Mouse (Mus musculus): ENCODE results near the gene Flnc. TPM values are rescaled to one million over a fixed set of nuclear protein-coding genes. Genes with fewer than 3 reads are reported as not detected.
"Not testable (repeated sequence)": the region's sequence is repeated elsewhere in the genome, so short reads cannot be mapped to it uniquely, and the experiment has no call there.

The Flnc gene
- polyA plus RNA-seq (2015; fragmentation: Nextera tagmentation; extraction: Ambion mirVana): 12.1 and 13.6 TPM in 2 replicates

DNA sequence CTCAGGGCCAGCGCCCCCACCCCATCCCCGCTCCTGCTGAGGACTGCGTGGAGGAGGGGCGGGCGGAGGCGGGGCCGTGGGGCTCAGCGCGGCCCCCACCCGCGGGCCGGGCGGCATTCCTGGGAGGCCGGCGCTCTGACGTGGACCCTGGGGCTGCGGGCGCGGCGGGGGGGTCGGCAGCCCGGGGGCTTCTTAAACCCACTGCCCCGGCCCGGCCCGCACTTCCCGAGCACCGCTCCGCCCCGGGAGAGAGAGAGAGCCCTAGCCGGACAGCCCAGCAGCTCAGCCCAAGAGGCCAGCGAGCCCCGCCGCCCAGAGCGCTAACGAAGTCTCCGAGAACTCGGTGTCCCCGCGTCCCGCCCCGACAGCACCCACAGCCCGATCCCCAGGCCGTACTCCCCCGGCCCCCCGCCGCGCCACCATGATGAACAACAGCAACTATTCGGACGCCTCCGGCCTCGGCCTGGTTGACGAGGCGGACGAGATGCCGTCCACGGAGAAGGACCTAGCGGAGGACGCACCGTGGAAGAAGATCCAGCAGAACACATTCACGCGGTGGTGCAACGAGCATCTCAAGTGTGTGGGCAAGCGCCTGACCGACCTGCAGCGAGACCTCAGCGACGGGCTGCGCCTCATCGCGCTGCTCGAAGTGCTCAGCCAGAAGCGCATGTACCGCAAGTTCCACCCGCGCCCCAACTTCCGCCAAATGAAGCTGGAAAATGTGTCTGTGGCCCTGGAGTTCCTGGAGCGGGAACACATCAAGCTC lies at the start of gene Flnc:
Gene Flnc, plus strand, starts transcription at position 219 of the 766 bp plus-strand sequence.
- Histone ChIP-seq H3K4me1 (peaks cover 4% of the 10 kb centered on the region; the same call in 1 of the 2 replicates), H3K27ac (peak within 1 kb of the TSS; percentile 92)
- under 1% methylated on average over 66 of the region's 77 CpGs for WGBS

DNA sequence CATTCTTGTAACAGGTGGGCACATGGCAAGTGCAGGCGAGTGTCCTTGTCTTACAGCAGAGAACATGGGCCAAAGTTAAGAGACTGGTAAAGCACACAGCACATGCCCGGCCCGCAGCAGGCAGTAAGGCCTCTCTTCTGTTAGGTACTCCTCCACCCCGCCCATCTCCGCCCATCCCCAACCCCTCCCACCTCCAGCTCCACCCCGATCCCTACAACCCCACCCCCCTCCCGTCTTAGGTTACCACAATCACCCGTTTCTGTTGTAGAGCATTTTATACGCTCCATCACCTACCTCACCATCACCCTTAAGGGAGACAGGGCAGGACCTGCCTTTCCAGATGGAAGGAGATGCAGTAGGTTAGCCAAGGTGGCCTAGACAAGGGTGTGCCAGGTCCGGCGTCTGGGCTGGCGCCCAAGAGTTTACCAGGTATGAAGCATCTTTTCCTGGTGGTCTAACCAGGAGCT lies 45.0 kb upstream of the Flnc start, which contains the start of gene Opn1sw:
Gene Opn1sw, minus strand, starts transcription at position 417 of the 467 bp plus-strand sequence.
- peak within 1 kb of the TSS; percentile 58 for H3K4me2 ChIP-seq
- H3K36me3 ChIP-seq: no peaks in the 10 kb centered on the region
- H3K27me3 ChIP-seq (replicated peaks): no peaks in the 10 kb centered on the region
- WGBS: 4% methylated on average over 12 of the region's 12 CpGs
- ATAC-seq (ENCODE audit: insufficient read depth, low FRiP score, low read depth): peak; percentile 67; the same call in 1 of the 2 replicates
- no peak within 1 kb of the TSS for H3K9ac ChIP-seq
- no peaks in the 10 kb centered on the region for H3K9me3 ChIP-seq
- H3K4me1 ChIP-seq: peaks cover 7% of the 10 kb centered on the region; the same call in 1 of the 2 replicates
- peak within 1 kb of the TSS; percentile 80 for H3K27ac ChIP-seq
- H3K4me3 ChIP-seq (replicated peaks): peak within 1 kb of the TSS; percentile 42

More for the DNA sequence above, at the start of gene Flnc:
- peak within 1 kb of the TSS; percentile 61 for H3K4me3 ChIP-seq (replicated peaks)
- H3K9ac ChIP-seq: peak within 1 kb of the TSS; percentile 68
- peak within 1 kb of the TSS; percentile 77 for H3K4me2 ChIP-seq
- H3K27me3 ChIP-seq (replicated peaks): 0 out of 2 replicates have a peak, but pooled peaks cover 18% of the 10 kb centered on the region
- H3K9me3 ChIP-seq: no peaks in the 10 kb centered on the region
- ATAC-seq (ENCODE audit: insufficient read depth, low FRiP score, low read depth): peak; percentile 25; the same call in 1 of the 2 replicates
- 0 out of 2 replicates have a peak, but pooled peaks cover 3% of the 10 kb centered on the region for H3K36me3 ChIP-seq

DNA sequence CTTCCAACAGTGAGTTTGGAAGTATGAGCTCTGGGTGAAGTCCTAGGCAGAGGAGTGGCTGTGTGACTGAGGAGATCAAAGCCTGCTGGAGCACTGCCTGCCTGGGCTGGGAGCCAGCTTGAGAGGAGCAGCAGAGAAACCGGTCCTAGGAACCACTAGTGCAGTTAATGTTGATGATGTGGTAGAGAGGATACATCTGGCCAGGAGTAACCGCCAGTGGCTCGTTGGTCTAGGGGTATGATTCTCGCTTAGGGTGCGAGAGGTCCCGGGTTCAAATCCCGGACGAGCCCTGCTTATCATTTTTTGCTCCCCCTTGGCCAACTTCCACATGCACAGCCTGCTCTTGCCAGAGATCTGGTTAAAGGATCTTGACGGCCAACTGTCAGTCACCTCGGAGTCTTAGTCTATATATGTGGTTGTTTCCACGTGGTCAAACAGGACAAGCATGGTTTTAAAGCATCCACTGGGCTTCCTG lies 44.4 kb upstream of the Flnc start:
- Histone ChIP-seq H3K4me3 (replicated peaks) (peak overlapping the region; percentile 42), H3K27ac (peak overlapping the region; percentile 80), H3K4me1 (peaks cover 7% of the 10 kb centered on the region; the same call in 1 of the 2 replicates), H3K27me3 (replicated peaks) (no peaks in the 10 kb centered on the region), H3K9ac (no peak overlapping the region), H3K4me2 (peak overlapping the region; percentile 58), H3K9me3 (no peaks in the 10 kb centered on the region), H3K36me3 (no peaks in the 10 kb centered on the region)
- WGBS: 14% methylated on average over 11 of the region's 11 CpGs
- peak; percentile 88 for ATAC-seq (ENCODE audit: insufficient read depth, low FRiP score, low read depth)

DNA sequence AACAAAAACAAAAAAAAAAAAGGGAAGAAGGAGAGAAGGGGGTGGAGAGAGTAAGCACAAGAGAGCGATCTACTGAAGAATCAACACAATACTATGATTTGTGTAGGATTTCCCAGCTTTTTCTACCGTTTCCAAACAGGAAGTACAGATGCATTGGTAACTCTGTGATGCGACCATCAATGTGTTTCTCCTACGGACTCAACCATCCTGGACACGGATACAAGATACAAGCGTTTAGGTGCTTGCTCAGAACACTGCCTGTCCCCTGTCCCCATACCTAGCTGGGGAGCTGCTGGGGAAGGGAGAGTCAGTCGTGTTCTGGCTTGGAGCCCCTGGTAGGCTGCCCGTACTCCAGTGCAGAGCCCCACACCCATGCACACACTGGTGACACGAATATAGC lies 43.6 kb upstream of the Flnc start:
- Histone ChIP-seq H3K9me3 (no peaks in the 10 kb centered on the region), H3K36me3 (no peaks in the 10 kb centered on the region)
- no peak for ATAC-seq (ENCODE audit: insufficient read depth, low FRiP score, low read depth)

DNA sequence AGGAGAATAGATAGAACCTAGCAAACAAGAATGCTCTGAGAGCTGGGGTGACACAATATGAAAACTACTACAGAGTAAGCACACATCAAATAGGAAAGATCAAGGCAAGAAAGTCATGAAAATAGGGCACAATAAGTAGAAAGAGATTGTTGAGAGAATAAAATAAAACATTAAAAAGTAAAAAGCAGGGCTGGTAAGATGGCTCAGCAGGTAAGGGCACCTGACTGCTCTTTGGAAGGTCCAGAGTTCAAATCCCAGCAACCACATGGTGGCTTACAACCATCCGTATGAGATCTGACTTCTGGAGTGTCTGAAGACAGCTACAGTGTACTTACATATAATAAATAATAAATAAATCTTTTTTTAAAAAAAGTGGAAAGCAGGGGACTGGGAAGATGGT lies 42.6 kb upstream of the Flnc start:
- not testable (repeated sequence) for H3K4me3 ChIP-seq (replicated peaks); H3K27ac ChIP-seq; H3K36me3 ChIP-seq; H3K4me1 ChIP-seq; H3K27me3 ChIP-seq (replicated peaks); H3K9ac ChIP-seq; H3K9me3 ChIP-seq; H3K4me2 ChIP-seq; ATAC-seq (ENCODE audit: insufficient read depth, low FRiP score, low read depth)
- 74% methylated on average over 1 of the region's 1 CpGs for WGBS

More for the DNA sequence above, 43.6 kb upstream of the Flnc start:
- 55% methylated on average over 9 of the region's 9 CpGs for WGBS
- Histone ChIP-seq H3K27me3 (replicated peaks) (no peaks in the 10 kb centered on the region), H3K27ac (no peak overlapping the region), H3K4me3 (replicated peaks) (no peak overlapping the region), H3K4me2 (no peak overlapping the region), H3K4me1 (peaks cover 7% of the 10 kb centered on the region; the same call in 1 of the 2 replicates), H3K9ac (no peak overlapping the region)

DNA sequence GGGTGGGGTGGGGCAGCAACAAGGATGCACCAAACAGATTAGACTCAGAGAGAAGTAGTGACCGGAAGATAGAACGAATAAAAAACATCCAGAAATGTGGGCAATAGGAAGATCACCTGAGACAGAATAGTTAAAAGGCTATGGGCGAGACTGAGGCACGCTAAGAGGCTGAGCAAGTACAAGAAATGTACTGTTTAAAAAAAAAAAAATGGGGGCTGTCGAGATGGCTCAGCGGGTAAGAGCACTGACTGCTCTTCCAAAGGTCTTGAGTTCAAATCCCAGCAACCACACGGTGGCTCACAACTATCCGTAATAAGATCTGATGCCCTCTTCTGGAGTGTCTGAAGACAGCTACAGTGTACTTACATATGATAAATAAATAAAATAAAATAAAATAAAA lies 41.8 kb upstream of the Flnc start:
- not testable (repeated sequence) for H3K4me3 ChIP-seq (replicated peaks); H3K9ac ChIP-seq; H3K9me3 ChIP-seq; ATAC-seq (ENCODE audit: insufficient read depth, low FRiP score, low read depth); H3K4me2 ChIP-seq; H3K36me3 ChIP-seq; H3K27ac ChIP-seq
- WGBS: 66% methylated on average over 8 of the region's 8 CpGs
- Histone ChIP-seq H3K27me3 (replicated peaks) (0 out of 2 replicates have a peak, but pooled peaks cover 11% of the 10 kb centered on the region), H3K4me1 (peaks cover 12% of the 10 kb centered on the region; the same call in 1 of the 2 replicates)

DNA sequence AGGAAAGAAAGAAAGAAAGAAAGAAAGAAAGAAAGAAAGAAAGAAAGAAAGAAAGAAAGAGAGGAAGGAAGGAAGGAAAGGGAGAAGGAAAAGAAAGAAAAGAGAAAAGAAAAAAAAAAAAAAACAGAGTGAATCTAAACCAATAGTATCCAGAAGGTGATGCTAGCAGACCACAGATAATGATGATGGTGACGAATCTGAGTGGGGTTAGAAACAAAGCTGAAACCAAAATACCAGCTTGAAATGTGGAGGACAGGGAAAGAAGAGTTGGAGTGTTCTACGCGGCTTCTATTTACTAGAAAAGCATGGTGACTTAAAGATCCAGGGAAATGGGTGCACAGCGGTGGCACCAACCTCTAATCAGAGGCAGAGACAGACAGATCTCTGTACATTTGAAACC lies 41.3 kb upstream of the Flnc start:
- Histone ChIP-seq H3K36me3 (no peaks in the 10 kb centered on the region), H3K4me1 (peaks cover 12% of the 10 kb centered on the region; the same call in 1 of the 2 replicates), H3K4me2 (no peak overlapping the region), H3K9me3 (no peaks in the 10 kb centered on the region), H3K27ac (no peak overlapping the region), H3K4me3 (replicated peaks) (no peak overlapping the region), H3K27me3 (replicated peaks) (0 out of 2 replicates have a peak, but pooled peaks cover 11% of the 10 kb centered on the region), H3K9ac (no peak overlapping the region)
- WGBS: 64% methylated on average over 4 of the region's 4 CpGs
- ATAC-seq (ENCODE audit: insufficient read depth, low FRiP score, low read depth): no peak

DNA sequence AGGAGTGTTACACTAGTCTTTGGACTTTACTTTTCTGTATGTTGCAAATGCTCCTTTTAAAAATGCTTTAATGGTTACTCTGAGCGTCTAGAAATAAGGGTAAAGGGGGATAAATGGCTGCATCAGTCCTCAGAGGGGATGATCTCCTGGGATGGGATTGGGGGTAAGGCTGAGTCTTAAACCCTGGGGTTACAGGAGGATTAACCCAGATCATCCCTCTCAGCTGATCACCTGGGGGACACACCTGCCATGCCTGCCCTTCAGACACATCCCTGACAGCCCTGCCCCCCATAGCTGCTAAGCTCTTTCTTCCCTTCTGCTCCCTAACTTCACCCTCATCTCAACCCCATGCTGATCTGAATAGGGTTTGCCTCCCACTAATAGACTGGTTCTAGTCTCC lies 38.8 kb upstream of the Flnc start:
- 64% methylated on average over 1 of the region's 1 CpGs for WGBS
- H3K36me3 ChIP-seq: no peaks in the 10 kb centered on the region

DNA sequence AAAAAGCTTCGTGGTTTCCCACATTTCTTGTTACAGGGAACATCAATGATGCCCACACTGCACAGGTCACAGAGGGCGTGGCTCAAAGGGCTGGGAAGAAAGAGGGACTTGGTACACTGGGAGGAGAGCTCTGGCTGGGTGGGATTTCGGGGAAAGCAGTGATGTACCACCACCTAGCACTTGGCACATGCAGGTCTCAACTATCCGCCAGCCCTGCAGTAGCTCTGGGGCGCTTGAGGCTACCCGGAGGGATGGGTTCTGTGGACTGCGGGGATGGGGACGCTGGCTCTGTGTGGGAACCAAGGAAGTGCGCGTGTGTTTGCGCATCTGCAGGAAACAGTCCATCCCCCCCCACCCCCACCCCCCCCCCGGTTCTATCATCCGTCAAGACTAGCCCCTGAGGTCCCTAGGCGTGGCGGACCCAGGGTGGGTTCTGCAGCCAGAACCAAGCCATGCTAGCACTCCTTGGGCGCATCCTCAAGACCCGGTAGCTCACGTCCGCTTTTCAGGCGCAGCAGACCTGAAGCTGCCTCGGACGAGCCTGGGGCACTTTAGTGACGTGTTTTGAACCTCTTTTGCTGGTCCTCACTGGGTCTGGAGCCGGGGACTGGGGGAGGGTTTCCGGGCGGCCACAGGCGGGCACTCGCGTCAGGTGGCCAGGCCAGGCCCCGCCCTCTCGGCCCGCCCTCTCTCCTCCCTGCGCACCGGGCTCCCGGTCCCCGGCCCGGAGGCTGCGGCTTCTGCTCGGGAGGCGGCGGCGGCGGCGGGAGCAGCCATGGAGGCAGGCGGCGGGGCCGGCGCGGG lies 36.9 kb upstream of the Flnc start, which contains the start of gene Ccdc136:
Gene Ccdc136, plus strand, starts transcription at position 400 of the 804 bp plus-strand sequence.
- Histone ChIP-seq H3K9ac (peak within 1 kb of the TSS; percentile 10), H3K36me3 (no peaks in the 10 kb centered on the region), H3K4me2 (peak within 1 kb of the TSS; percentile 93), H3K27ac (peak within 1 kb of the TSS; percentile 70), H3K4me1 (peaks cover 10% of the 10 kb centered on the region), H3K4me3 (replicated peaks) (peak within 1 kb of the TSS; percentile 61), H3K27me3 (replicated peaks) (0 out of 2 replicates have a peak, but pooled peaks cover 11% of the 10 kb centered on the region), H3K9me3 (no peaks in the 10 kb centered on the region)
- ATAC-seq (ENCODE audit: insufficient read depth, low FRiP score, low read depth): peak; percentile 91
- WGBS: under 1% methylated on average over 49 of the region's 49 CpGs

More for the DNA sequence above, 38.8 kb upstream of the Flnc start:
- Histone ChIP-seq H3K4me2 (no peak overlapping the region), H3K9me3 (no peaks in the 10 kb centered on the region), H3K27me3 (replicated peaks) (0 out of 2 replicates have a peak, but pooled peaks cover 11% of the 10 kb centered on the region), H3K4me3 (replicated peaks) (no peak overlapping the region), H3K4me1 (peaks cover 10% of the 10 kb centered on the region), H3K9ac (no peak overlapping the region), H3K27ac (no peak overlapping the region)
- no peak for ATAC-seq (ENCODE audit: insufficient read depth, low FRiP score, low read depth)

DNA sequence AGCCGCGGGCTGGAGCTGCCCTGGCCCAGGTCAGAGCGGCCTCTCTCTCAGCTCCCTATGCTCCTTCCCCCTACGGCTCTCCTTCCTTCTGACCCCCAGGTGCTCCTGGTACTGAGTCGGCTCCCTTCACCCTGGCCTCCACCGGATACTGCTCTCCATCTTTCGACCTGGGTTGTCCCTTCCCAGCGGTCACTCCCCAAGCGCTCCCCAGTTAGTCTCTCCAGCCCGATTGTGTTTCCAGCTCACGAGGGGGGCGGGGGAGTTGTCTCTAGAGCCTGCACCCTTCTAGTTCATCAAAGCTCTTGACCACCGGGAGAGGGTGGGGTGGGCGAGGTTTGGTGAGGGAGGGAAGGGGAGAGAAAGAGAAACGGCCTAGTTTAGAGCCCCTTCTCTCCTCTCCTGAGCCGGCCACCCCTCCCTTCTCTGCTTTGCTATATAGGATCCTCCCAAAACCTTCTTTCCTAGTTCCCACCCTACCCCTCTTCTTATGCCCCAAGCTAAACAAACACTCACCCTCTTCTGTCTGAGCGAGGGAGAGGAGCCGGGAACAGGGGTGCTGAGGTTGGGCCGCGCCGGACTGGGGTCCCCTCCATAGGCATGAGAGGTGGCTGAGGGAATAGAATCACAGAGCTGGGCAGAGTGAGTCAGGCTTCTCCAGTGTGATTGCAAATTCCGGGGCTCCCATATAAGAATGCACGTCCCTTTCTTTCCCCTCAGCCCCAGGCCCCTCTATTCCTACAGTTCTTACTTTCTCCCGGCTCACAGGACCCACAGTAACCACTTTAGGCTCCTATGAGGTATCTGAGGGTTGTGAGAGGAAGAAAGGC lies 36.1 kb upstream of the Flnc start:
- no peaks in the 10 kb centered on the region for H3K36me3 ChIP-seq
- H3K4me1 ChIP-seq: peaks cover 10% of the 10 kb centered on the region
- 0 out of 2 replicates have a peak, but pooled peaks cover 11% of the 10 kb centered on the region for H3K27me3 ChIP-seq (replicated peaks)
- ATAC-seq (ENCODE audit: insufficient read depth, low FRiP score, low read depth): peak; percentile 67
- peak overlapping the region; percentile 10 for H3K9ac ChIP-seq
- H3K9me3 ChIP-seq: no peaks in the 10 kb centered on the region
- H3K4me2 ChIP-seq: peak overlapping the region; percentile 93
- 6% methylated on average over 24 of the region's 24 CpGs for WGBS
- H3K27ac ChIP-seq: peak overlapping the region; percentile 70
- peak overlapping the region; percentile 61 for H3K4me3 ChIP-seq (replicated peaks)

Data from stomach, embryonic 15.5 days (tissue).